Mouse (Mus musculus) T-helper 17 cell (primary cell): ENCODE results near the gene Kcnip4.

ENCODE experiments used
- in situ Hi-C, 2 experiments: fragments of 300-600 bp; cut with MboI, MseI; formaldehyde crosslinking; loops; 1 replicate in 1 of 2; 2 replicates in 1 of 2; pipeline ENCODE4 v1.15.1; 2025; ENCODE audit warnings: high pct_unique_total_duplicates in 2 of 2

Gene Kcnip4

DNA sequence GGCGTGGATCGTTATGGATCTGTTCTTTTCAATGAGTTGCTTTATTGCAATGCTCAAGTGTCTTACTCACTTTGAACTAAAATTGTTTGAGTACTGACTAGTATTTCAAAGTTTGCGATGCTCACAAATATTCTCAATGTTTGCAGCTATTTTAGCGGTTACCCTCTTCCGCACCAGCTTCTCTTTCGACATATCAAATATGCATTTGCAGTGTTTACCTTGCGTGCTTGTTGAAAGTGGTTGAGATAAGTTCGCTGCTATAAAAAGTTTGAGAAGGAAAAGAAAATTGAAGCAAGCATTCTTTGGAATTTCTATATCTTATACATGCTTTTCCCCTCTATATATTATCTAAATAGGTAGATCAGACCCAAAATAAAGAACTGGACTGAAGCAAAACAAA, 634.5 kb downstream of the Kcnip4 start:
- in situ Hi-C loops = no loop called here

DNA sequence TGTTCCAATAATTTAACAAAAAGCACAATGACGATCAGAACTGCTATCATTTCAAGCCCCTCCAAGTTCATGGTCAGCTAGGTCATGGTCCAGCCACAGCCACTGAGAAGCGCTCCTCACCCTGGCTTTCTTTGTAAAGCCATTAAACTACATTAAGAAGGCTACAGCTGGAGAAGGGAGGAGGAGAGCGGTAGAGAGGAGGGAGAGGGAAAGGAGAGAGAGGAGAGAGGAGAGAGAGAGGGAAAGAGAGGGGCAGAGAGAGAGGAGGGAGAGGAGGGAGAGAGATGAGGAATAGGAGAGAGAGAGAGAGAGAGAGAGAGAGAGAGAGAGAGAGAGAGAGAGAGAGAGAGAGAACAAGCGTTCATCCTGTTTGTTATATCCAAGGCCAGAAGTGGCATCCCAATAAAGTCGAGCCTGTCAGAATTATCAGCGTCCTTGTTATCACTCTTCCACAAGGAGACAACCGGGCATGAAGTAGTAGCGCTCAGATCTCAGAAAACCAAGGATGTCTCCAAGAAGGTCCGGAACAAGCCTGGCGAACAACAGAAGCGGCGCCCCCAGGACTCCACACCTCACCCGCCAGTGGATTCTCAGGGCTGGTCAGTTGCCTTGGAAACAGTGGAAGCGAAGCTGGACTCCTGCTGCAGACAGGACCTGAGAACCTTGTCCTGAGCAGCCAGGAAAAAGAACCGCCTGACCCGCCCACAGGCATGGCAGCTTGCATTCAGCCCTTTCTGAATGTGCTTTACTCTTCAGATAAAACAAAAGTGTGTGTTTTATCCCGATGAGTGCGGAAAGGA, 635.1 kb downstream of the Kcnip4 start:
- in situ Hi-C loops = no loop called here

DNA sequence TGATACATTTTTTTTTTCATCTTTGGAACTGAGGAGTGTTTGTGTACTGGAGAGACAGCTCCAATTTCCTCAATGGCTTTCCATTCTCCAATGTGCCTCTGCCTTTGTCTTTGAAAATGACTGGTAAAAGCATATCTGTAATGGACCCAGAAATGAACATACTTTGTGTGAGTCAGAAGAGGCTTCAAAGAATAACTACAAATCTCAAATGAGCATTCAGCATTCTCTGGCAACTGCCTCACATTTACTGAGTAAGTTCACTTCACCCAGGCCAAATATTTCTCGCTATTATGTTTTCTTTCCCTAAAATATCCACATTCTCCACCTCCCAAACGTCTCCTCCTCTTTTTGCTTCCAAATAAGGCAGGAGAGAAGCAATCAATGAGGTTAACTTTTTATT, 646.6 kb downstream of the Kcnip4 start:
- in situ Hi-C loops = no loop called here

DNA sequence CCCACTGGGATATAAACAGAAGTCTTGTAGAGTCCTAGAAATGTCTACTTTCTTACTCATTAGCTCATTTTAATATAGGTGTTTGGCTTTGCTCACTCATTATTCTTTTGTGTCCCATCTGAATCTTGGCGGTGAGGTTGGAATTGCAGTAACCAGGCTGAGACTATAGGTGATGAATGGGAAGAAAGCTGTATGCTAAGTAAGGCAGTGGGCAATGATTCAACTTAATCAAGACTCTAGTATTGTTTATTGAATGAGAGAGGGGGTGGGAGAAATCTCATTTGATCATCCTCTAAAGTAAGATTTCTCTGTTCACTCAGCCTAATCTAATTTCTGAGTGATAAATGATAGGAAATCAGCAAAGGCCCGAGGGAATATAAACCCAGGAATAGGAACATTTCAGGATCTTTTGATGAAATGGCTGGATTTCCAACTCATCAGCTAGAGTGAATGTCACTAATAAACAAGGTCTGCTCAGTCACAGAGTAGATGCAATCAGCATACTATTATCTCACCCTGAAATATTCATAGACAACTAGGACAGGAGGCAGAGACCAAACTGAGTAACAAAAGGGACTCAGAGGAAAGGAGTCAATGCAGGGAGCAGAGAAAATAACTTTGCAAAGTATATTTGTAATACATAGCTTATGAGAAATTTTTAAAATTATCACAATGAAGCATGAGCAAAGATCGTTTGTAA, 660.3 kb downstream of the Kcnip4 start:
- in situ Hi-C loops = no loop called here

DNA sequence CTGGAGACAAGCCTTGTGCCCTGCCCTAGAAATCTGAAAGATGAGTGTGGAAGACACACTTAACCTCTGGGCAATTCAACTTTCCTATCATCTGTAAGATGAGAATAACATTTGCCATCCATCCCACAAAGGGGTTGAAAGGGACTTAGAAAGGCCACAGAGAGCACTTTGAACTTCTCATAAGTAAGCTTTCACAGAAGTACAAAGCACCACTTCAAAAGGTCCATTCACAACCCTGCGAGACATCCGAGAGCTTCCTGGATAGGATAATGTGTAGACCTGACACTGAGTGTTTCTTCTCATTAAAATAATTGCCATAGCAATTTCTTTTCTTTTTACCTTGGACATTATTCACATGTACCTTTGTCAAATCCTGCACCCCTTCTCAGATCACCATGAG, 683.7 kb downstream of the Kcnip4 start:
- in situ Hi-C loops = no loop called here

DNA sequence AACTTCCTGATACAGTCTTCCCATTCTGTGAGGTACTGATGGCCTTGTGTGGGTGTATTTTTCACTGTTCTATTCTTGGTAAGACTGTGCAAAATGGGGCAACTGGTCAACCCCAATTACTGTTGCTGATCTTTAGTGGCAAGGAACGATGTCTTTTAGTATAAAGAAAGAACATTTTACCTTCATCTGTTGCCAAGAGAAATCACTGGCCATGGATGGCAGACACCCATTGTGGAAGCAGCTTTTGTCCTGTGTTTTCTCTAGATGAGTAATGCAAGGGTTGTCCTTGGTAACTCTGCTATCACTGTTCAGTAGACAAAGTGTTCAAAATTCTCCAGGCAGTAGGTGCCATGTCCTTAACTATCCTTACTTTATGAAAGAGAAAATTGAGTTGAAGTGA, 729.2 kb downstream of the Kcnip4 start:
- in situ Hi-C loops = no loop called here

DNA sequence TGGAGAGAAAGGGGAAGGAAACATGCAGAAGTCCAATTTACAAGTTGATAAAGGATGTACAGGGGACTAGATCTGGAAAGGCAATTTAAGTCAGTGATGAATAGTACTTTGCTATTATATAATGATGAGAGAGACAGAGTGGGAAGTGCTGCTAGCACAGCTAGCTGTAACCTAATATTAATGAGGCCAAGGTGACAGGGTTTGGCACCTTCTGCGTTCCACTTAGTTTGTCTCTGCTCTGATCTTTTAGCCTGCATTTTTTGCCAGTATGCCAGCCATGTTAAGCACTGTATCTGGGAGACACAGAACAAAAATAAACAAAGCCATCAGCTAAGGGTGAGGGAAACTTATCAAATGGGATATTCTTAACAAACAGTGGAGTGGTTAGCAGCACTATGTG, 745.3 kb downstream of the Kcnip4 start:
- in situ Hi-C loops = no loop called here

DNA sequence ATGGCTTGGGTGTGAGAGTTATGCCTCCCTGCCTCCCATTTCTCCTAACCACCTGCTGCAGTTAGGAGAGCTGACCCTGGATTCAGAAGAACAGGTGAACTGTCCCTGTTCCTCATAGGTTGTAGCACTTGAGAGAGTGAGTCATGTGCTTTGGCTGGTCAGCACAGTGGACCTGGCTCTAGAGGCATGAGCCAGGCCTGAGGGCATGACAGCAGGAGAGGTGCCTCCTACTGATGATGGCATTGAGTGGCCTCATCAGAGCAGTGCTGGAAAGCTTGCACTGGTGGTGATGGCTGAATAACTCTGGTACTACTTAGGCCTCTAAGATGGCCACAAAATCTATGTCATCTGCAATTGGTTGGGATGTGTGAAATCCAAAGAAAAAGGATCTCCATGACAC, 776.1 kb downstream of the Kcnip4 start:
- in situ Hi-C loops = no loop called here

DNA sequence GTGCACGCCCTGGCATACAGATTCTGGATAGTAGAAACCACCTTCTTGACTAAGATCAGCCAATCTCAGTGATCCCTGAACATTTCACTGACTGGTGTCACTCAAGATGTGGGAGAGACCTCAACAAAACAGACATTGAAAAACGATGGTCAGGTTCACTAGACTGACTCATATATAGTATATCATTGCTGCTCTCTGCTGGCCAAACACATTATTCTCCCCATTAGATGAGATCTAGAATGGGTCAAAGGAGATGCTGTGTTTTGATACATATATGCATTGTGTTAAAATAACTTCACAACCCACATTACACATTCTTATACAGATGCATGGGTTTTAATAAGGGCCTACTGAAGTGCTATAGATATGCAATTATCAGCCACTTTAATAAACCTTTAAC, 787.1 kb downstream of the Kcnip4 start:
- in situ Hi-C loops = no loop called here

DNA sequence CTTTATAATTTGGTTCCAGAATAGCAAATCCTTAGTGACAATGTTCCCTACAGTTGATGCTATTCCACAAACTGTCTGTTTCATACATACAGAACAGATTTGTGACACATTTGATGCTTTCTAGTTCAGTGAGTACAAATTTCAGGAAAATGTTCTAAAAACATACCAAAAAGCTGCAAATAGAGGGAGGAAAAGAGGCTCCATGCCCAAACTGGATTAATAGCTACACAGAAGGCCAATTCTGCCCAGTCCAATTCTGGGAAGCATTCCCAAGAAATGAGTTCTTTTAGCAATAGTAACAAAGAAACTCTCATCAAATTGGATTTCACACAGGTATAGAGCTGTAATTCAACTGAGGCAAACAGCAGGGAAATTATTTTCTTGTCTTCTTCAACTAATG, 806.5 kb downstream of the Kcnip4 start:
- in situ Hi-C loops = no loop called here

DNA sequence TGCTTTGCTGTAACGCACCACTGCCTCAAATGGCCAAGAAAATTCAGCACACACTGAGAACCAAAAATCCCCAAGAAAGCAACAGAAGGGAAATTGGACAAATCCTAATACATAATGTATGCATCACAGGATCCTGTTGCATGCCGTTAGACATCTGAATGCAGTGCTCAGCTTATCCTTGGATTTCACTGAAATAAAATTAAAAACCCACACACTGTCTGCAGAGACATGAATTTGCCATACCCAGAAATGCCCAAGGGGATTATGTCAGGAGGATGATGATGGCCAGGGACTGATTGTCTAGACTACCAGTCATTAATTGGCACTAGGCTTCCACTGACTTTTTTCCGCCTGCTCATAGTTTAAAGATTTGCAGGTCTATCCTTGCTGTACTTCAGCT, 818.7 kb downstream of the Kcnip4 start:
- in situ Hi-C loops = no loop called here

DNA sequence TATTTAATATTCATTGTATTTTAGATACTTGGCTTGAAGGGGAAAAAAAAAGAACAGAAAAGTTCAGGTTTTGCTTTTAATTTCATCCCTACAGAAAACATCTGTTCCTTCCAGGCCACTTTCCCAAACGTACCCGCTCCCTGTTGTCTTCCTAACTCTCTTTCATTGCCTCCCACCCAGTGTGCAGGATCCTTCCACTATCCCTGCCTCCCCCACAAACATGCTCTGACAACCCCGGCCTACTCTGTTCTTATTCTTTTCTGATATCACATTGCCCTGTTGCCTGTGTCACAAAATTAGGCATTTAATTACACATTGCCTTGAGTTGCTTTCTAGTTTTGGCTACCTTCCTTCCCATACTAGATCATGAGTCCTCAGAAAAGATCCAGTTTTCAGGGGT, 837.6 kb downstream of the Kcnip4 start:
- in situ Hi-C loops = no loop called here

DNA sequence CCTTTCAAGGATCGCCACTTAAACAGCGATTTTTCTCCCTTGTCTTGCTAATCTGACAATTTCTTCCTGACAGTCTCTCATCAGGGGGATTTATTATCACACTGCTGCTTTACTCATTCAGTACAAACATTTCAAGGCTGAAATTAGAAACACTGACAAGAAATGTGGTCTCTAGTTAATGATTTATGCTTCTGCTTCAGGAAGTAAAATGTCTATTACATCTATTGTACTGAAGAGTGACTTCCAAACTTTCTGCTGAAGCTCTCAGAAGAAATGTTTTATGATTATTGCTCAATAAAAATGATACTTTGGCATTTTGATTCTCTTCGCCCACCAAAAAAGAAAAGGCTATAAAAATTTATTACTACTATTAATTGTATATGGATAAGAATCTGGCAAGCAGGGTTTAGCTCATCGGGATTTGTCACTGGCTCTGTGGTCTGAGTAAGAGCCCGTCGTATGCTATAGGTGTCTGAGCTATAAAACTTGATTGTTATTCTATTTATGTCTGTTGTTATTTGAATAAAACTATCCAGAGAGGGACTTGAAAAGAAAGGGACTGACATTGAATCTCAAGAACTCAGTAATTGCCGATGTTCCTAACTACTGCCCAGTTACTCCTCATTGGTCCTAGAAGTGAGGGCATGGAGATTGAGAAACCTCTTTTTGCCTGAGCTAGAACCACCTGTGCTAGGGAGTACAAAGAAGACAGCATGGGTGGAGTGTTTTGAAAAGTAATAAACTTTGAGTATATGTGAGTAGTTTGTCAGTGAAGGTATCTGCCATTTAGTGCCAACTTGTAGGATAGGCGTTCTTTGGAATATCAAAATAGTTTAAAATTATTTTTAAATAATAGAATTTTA, 844.7 kb downstream of the Kcnip4 start:
- in situ Hi-C loops = no loop called here

DNA sequence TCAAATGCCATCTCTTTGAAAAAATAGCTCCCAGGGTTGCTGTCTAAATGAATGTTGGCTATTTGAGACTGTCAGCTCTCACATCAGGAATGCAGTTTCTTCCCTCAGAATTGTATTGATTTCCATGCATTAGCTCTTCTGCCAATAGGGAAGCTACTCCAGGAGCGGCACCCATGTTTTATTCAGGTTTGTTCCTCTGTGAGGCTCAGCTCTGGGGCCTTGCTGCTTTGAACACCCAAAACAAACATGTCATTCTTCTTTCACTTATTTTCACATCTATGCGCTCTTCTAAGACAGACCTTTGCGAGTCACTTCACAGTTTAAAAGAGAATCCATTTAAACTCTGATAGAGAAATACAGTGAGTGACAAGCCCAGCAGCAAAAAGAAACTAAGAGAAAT, 862.2 kb downstream of the Kcnip4 start:
- in situ Hi-C loops = no loop called here

DNA sequence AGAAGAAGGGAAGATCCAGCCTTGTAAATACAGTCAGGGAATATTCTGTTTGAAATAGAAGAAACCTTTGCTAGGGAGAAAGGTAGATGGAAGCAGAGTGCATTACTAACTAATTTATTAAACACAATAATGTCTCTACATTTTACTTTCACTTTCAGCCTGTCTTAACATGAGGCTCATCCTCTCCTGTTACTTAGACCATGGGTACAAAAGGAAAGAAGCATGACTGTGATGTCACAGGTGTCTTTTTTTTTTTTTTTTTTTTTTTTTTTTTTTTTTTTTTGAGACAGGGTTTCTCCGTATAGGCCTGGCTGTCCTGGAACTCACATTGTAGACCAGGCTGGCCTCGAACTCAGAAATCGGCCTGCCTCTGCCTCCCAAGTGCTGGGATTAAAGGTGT, 864.7 kb downstream of the Kcnip4 start:
- in situ Hi-C loops = no loop called here

DNA sequence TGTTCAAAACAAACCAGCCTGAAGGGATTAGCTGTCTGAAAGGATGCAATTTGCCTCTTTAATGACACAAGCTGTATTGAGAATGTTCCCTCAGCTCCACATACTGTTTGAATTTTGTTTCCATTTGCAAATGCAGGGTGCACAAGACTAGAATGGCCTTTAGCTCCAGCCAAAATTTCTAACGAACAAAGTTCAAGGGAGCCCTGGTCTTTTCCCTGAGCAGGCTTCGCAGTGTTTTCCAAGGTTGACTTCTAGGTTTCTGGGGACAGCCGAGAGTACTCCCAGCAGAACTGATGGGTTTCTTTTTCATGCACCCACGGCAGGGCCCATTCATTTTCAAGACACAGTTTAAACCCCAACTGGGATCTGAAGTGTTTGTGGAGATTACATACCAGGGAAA, 874.2 kb downstream of the Kcnip4 start:
- in situ Hi-C loops = no loop called here

DNA sequence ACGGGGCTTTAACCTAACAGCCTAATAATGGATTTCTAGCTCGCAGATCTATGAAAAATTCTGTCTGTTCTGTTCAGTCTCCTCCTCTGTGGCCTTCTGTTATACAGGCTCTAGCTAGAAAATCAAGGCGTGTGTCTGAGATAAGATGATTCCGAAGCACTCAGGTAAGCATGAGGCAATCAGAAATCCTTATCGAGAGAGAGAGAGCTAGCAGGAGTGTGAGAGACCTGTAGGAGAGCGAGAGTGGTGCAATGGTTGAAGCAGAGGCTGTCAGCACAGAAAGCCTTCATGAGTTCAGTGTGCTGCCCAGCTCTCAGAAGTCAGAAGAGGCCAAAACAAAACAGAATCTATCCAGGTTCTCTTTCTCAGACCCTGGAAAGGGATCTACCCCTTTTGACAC, 888.0 kb downstream of the Kcnip4 start:
- in situ Hi-C loops = no loop called here

DNA sequence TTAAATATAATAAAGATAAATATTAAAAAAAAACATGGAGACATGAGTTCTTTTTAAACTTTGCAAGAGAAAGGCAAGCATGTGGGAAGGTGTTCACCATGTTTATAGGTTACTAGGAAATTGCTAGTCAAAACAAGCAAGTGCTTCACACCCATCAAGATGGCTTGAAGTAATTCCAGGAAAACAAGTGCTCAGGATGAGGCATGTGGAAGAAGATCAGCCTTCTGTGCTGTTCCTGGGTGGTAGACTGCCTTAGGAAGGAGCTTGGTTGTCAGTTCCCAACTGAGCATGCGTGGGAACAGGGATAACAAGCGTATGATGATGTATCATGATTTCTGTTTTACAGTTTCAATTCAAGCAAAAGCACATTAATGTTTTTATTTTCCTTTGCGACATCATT, 891.1 kb downstream of the Kcnip4 start:
- in situ Hi-C loops = no loop called here

DNA sequence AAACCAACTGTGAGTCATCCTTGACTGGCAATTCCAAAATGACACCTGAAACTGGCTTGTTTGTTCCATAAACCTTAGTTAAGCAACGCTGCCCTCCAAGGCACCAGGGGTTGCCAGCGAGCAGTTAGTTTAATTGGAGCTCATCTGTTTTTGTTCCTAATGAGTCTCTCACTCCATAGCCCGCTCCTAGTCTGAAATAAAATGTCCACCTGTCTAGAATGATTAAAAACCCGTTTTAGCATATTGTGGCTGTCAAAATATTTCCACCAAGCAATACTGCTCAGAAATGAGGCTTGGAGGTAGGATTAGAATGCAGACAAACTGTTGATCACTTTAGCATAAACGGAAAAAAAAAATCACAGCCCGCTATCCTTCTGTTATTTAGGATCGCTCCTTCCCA, 901.3 kb downstream of the Kcnip4 start:
- in situ Hi-C loops = no loop called here

DNA sequence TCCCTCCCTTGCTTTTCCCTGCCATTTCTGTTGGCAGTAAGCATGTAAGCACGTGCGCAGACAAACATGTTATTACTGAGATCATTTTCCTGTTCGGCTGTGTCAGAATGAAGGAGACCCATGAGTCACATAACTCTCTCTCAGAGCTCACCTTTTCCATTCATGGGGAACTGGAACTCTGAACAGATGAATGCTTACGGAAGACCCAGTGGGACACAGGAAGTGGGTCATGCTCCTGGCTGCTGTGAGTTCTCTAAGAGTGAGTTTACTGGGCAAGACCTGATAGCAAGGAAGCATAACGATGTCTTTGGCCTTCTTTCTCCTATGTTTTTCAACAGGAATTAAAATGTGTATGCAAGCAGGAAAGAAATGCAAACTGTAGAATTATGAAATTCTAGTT, 917.8 kb downstream of the Kcnip4 start:
- in situ Hi-C loops = no loop called here

DNA sequence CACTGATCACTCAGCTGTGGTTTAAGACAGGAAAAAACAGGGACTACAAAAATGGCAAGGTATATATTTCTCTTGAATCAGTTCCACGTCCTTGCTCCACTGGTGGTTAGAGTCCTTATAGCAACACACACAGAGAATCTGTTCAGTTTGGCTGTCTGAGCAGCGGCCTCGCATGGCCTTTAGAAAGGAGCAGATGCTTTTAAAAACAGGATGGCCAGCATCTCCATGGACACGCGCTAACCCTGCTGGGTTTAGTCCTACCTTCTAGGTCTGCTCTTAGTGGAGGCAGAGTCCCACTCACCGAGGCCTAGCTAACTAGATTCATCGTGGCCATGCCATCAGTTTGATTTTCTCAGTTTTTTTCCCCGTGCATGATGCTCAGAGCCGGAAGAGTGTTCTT, 918.4 kb downstream of the Kcnip4 start:
- in situ Hi-C loops = no loop called here

DNA sequence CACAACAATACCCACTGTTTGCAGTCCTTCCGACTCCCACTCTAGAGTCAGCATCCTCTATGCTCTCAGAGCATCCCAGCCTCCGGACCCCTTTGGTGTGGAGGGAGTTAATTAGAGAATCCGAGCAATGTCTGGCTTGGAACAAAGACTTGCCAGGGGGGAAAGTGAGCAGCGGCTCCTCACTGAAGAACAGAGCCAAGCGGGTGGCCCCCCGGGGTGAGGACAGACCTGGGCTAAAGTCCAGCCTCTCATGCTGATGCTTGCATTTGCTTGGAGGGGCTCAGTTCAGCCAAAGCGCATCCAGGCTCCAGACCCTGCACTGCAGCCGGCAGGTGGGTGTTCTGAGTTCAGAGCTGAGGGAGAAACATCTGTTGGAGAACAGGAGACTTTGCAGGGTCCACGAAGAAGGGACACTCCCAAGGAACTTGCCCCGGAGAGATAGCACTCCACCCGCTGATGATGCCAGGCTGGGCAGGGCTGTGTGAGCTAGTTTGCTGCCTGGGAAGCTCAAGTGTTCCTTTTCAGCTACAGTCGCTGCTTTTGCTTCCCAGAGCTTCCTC, 925.1 kb downstream of the Kcnip4 start:
- in situ Hi-C loops = no loop called here
